Mouse (Mus musculus): ENCODE data around the gene Cmtm4.

The Cmtm4 gene

DNA sequence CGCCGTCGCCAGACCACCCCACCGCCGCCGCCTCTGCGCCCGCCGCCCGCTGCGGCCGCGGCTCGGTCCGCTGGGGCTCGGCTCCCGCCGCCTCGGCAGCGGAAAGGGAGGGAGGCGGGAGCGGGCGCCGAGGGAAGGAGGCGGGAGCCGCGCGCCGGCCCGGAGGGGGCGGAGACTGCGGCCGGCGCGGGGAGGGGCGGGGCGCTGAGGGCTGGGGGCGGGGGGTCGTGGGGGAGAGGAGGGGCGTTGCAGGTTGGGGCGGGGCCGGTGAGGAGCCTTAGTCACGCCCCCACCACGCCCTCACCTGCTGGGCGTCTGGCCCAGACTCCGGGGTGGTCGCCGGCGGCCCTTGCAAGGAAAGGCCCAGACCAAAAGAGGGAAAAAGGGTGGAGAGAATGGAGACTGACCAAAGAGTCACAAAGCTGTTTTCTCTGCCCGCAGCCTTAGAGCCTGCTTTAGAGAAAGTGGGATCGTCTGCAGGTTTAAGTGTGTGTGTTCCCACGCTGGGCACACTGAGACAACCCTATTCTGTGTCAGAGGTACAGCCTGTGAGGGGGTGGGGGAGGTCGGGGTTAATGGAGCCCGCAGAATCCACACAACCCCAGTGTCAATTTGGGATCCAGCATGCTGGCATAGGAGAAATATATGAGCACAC is at the start of gene Cmtm4:
Gene Cmtm4, minus strand, starts transcription at position 105 of the 655 bp plus-strand sequence.
- DNase-seq (ENCODE audit: low spot score) = no peak

DNA sequence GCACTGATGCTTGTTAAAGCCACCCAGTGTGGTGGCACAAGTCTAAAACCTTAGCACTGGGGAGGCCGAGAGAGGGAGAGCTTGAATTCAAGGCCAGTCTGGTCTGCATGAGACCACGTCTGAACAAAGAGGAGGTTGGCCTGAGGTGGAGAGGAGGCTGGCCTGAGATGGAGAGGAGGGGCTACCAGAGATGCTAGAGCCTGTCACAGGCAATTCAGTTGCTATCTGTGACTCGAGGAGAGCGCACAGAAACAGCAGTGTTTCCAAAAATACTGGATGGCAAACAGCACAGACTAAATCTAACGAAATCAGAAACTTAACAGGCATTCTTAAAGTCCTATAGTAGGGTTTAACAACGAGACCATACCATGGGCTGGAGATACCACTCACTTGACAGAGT is 49.6 kb upstream of the Cmtm4 start:
- no peak for DNase-seq (ENCODE audit: low spot score)

DNA sequence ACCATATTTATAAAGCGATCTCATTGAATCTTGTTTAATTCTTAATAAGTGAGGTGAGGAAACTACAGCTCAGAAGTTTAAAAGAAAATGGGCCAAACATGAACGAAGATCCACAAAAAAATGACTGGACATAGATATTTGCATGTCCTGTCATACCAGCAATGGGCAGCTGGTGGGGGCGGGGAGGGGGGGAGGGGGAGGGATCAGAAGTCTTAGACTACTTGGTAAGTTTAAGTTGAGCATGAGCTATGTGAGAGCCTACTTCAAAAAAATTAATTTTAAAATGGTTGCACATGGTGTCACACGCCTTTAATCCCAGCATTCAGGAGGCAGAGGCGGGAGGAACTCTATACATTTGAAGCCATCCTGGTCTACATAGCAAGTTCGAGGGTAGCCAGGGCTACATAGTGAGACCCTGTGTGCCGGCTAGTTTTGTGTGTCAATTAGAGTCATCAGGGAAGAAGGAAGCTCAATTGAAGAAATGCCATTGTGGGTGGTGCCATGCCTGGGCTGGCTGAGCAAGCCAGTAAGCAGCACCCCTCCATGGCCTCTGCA is 47.6 kb upstream of the Cmtm4 start:
- no peak for DNase-seq (ENCODE audit: low spot score)

DNA sequence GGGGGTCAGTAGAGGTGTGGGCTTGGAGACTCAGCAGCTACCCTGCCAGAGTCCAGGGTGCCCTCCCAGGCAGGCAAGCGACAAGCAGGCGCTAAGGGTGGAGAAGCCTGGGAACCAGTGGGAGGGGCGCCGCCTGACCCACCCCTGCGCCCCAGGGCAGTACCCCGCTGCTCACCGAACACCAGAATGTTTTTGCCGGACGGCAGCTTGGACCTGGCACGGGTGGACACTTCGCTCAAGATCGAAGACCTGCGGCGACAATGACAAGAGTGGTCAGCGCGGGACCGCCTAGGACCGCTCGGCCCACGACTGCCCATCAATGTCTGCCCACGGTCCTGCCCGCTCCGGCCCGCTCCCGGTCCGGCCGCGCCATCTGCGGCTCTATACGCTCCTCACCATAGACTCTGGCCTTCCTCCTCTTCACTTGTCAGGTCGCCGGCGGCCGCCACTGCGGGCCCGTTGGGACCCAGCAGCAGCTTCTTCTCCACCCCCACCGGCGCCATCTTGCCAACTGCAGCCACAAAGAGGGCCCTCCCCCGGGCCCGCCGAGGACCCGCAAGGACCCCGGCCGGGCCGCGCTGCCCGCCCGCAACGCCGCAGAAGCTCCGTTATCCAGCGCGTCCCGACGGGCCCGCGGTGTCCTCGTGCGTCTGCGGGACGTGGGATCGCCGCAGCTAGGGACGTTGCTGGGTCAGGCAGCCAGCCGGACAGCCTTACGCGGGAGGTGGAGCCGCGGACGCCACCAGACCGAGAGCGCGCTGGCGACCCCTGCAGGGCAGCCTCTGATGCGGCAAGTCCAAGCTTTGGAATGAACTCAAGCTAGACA is 46.9 kb upstream of the Cmtm4 start, which contains the start of gene Dync1li2:
Gene Dync1li2, minus strand, starts transcription at position 749 of the 826 bp plus-strand sequence.
- peak; percentile 80 for DNase-seq (ENCODE audit: low spot score)

- DNase-seq (ENCODE audit: low spot score) = no peak
Measured at GRCm38 (mm10) chr8:104441613-104442012, 46.0 kb upstream of the Cmtm4 start.

GRCm38 (mm10) chr8:104439461-104439860 is 43.9 kb upstream of the Cmtm4 start:
- no peak for DNase-seq (ENCODE audit: low spot score)

- no peak for DNase-seq (ENCODE audit: low spot score)
Measured at GRCm38 (mm10) chr8:104437494-104438135, 42.0 kb upstream of the Cmtm4 start.

- DNase-seq (ENCODE audit: low spot score) = no peak
Measured at GRCm38 (mm10) chr8:104436591-104436990, 41.0 kb upstream of the Cmtm4 start.

DNA sequence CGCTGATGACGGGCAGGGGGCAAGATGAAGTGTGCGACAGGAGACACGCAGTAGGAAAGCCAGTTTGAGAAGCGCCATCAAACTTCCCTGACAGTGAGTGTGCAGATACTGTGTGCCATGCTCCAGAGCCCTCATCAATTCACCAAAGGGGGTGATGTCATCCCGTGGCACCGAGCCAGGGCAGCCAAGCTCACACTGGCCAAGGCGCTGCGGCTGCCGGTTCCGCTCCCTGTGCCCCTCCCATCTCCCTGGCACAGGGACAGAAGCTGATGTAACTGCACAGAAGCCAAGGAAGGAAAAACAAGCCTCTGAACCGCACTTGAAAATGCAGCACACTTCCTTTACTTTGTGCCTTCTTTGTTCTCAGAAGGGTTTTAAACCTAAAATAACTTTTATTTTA is 40.4 kb upstream of the Cmtm4 start:
- DNase-seq (ENCODE audit: low spot score) = peak; percentile 93

GRCm38 (mm10) chr8:104434826-104435354 is 39.3 kb upstream of the Cmtm4 start:
- no peak for DNase-seq (ENCODE audit: low spot score)

DNA sequence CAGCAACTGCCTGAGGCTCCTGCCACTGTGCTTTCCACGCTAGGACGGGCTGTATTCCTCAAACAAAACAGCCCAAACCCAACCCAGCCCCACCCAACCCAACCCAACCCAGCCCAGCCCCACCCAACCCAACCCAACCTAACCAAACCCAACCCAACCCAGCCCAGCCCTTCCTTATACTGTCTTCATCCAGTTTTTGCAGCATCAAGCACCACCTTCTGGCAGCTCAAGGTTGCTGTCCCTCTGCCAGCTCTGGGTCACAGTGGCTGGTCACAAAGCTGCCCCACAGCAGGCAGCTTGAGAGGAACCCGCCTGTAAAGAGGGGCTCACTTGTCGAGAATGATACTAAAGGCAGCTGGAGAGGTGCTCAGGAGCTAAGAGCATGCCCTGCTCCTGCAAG is 38.7 kb upstream of the Cmtm4 start:
- no peak for DNase-seq (ENCODE audit: low spot score)

DNA sequence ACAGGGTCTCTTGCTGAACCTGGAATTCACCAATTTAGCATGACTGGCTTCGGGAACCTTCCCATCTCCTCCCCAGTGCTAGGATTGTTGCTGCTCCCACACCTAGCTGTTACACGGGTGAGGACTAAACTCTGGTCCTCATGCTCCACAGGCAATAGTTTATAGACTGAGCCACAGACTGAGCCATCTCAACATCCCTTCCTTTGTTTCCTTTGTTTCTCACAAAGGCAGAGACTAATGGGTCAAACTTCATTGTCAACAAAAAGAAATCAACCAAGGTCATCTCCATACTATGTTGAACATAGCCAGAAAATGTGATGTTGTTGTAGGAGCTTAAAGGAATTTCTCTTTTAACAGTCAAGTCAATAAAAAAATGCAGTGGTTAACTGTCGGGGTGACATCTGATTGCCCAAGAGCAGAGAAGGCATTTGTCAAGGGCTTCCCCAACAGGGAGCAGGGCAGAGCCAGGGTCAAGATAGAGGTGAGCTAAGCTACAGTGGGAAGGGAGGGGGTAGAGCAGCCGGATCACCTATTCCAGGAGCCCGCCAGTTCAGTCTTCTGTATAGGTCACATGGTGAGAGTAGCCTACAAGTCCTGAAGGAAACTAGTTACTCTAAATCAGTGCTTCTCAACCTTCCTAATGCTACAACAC is 37.7 kb upstream of the Cmtm4 start:
- no peak for DNase-seq (ENCODE audit: low spot score)

GRCm38 (mm10) chr8:104432656-104433055 is 37.0 kb upstream of the Cmtm4 start:
- no peak for DNase-seq (ENCODE audit: low spot score)

DNA sequence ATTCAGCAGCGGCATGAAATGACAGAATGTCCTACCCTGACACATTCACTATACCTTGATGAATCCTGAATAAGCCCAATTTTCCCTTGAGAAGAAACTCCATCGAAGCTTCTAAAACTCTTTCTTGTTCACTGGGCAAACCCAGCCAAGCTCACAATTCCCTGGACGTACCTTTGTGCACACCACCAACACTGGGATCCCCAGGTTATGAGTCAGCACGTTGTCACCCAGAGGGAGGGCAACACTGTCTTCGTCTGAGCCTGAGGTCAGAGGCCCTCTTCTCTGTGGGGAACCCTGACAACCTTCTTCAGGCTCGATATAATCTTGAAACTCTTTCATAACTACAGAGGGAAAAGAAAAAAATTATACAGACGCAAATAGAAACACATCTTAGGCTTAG is 34.6 kb upstream of the Cmtm4 start:
- no peak for DNase-seq (ENCODE audit: low spot score)

DNA sequence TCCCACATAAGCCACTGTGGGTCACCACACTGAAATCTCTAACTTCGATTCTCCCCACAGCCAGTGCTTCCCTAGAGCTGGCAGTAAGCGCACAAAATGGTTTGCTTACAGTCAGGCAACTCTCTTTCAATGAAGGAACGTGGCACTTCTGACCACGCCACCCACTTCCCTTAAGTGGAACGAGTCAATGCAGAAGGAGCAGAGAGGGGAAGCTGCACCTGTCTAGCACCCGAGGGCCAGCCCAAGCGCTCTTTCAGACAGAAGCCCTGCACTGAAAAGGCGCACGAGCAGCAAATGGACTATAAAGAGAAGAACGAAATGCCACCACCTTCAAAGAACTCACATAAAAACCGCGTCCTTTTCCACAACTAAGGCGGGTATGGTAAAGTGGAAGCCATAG is 32.1 kb upstream of the Cmtm4 start:
- DNase-seq (ENCODE audit: low spot score) = no peak

- DNase-seq (ENCODE audit: low spot score) = no peak
Measured at GRCm38 (mm10) chr8:104422313-104422712, 26.7 kb upstream of the Cmtm4 start.

- no peak for DNase-seq (ENCODE audit: low spot score)
Measured at GRCm38 (mm10) chr8:104416022-104416421, 20.4 kb upstream of the Cmtm4 start.

GRCm38 (mm10) chr8:104414204-104414603 is 18.6 kb upstream of the Cmtm4 start:
- DNase-seq (ENCODE audit: low spot score) = no peak

DNA sequence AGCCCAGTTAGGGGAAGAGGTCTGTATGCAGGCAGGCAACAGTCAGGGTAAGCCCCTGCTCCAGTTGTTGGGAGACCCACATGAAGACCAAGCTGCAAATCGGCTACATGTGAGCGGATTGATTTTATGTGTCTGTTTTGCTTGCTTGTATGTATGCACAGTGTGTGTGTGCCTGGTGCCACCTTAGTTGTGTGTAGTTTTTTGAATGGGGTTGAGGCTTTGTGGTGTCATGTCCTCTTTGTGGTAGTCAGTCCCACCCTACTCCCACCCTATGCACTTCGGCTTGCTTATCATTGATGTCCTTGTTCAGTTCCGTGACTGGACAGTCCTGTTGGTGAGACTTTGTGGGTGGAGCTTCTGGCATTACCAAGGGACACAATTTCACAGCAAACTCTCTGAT is 18.2 kb upstream of the Cmtm4 start:
- DNase-seq (ENCODE audit: low spot score) = no peak

GRCm38 (mm10) chr8:104412805-104413532 is 17.4 kb upstream of the Cmtm4 start:
- DNase-seq (ENCODE audit: low spot score) = no peak

- DNase-seq (ENCODE audit: low spot score) = no peak
Measured at GRCm38 (mm10) chr8:104411972-104412371, 16.4 kb upstream of the Cmtm4 start.
